Mouse (Mus musculus) ES-E14 (cell line): ENCODE data around the gene Scrg1.

ENCODE experiments used
- CHD2 ChIP-seq: IDR thresholded peaks from 2 replicates; pipeline ENCODE4 v1.6.1; 2014; ENCODE audit warnings: mild to moderate bottlenecking, low read depth, low read length, inconsistent platforms
- HCFC1 ChIP-seq: IDR thresholded peaks from 2 replicates; pipeline ENCODE4 v1.6.1; 2012; ENCODE audit warnings: low read length, inconsistent platforms, borderline replicate concordance; ENCODE audit not compliant: insufficient read depth
- MAFK ChIP-seq: IDR thresholded peaks from 2 replicates; pipeline ENCODE4 v1.6.1; 2014; ENCODE audit warnings: mild to moderate bottlenecking, low read depth, low read length, inconsistent platforms; ENCODE audit not compliant: insufficient read depth
- ZC3H11A ChIP-seq: IDR thresholded peaks from 2 replicates; pipeline ENCODE4 v1.6.1; 2012; ENCODE audit warnings: low read depth, mild to moderate bottlenecking, inconsistent platforms, low read length, borderline replicate concordance
- ZNF384 ChIP-seq: IDR thresholded peaks from 2 replicates; pipeline ENCODE4 v1.6.1; 2012; ENCODE audit warnings: low read depth, low read length, inconsistent platforms

DNA sequence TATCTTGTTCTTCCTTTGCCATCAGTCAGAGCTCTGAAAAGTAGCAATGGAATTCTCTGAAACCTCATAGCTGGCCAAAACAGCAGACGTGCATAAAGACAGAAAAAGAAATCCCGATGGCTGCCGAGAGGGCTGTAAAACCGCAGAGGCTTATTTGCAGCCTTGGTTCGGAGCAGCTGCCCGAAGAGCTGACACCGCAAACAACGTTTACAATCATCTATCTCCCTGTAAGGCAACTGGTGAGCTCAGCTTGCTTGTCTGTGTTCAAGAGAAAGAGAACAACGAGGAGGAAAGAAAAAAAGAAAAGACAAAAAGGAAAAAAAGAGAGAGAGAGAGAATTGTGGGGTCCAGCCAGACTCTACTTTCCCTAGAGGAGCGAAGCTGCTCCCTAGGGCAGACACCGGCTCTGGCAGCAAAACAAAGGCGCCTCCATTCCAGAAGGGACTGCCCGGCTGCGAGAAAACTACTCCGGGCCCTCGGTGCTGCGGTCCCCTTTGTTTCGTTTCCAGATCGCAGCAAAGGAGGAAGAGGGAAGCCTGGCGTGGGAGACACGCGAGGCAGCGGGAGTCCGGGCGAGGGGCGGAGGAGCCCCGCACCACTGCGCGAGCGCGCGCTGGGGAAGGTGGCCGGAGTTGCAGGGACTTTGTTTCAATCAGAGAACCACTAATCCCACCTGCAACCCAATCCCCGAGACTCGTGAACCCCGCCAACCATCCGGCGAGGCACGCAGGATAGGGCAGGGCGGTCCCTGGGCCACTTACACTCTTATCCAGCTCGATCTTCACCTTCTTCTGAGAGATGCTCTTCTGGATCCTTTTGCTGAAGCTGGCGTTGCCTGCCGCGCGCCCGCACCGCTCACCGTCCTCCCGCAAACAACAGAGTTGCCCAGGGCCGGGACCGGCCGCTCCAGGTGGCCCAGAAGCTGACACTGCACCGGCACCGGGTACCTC is 31.0 kb downstream of the Scrg1 start:
- TF ChIP-seq MAFK (no peak), CHD2 (no peak), HCFC1 (no peak), ZNF384 (no peak), ZC3H11A (no peak)
